Mouse (Mus musculus): ENCODE measurements at regions not wholly inside any gene's neighbourhood (a gene's known extent, or its start where the extent isn't known, plus 50 kb on each side); places are given as distances from the start of the nearest gene placed in this dataset.

DNA sequence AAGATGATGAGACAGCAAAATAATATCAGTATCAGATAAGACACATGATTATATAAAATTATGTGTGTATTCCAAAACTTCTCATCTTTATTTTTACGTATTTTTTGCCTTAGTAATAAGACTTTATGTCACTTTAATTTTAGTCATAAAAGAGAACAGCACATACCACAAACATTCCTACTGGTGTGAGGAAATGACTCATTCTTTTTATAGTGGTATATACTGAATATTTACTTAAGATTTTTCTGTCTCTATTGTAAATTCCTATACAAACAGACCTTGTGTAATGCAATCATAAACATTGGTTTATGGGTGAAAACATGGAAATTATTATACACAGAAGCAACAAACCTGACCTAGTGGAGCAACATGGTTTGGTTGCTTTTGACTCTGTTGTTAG, 173.4 kb upstream of the Avpr1a start:
- Histone ChIP-seq H3K9me3 (replicated peaks) (no peaks in the 10 kb centered on the region), H3K4me3 (replicated peaks) (no peak overlapping the region), H3K27me3 (no peaks in the 10 kb centered on the region), H3K9ac (no peak overlapping the region), H3K27ac (no peak overlapping the region), H3K36me3 (no peaks in the 10 kb centered on the region), H3K4me2 (no peak overlapping the region), H3K4me1 (replicated peaks) (no peaks in the 10 kb centered on the region)
- ATAC-seq (ENCODE audit: low read depth): no peak
- DNase-seq: no peak
- 43% methylated on average over 1 of the region's 1 CpGs for WGBS (ENCODE audit: insufficient replicate concordance)

DNA sequence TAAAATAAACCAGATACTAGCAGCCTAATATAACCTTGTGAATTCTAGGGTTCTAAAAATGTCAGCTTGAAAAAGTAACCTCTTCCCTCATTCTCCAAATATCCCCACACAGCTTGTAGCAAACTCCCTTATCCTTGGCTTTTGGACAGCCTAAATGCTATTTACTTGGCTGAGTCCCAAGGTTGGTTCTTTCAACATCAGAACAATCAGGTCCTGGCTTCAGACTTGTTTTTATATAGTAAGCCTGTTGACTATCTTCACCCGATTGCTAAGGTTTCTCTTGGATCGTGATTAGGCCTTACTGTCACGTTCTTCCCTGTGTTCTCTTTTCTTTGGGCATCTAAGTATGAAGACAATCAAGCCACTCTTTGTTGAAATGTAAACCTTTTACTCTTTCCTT, 174.1 kb upstream of the Avpr1a start:
- H3K27ac ChIP-seq: no peak overlapping the region
- H3K9ac ChIP-seq: no peak overlapping the region
- H3K27me3 ChIP-seq: no peaks in the 10 kb centered on the region
- no peak overlapping the region for H3K4me2 ChIP-seq
- no peaks in the 10 kb centered on the region for H3K9me3 ChIP-seq (replicated peaks)
- H3K4me1 ChIP-seq (replicated peaks): no peaks in the 10 kb centered on the region
- DNase-seq (no peak), ATAC-seq (ENCODE audit: low read depth) (no peak)
- H3K36me3 ChIP-seq: no peaks in the 10 kb centered on the region
- no peak overlapping the region for H3K4me3 ChIP-seq (replicated peaks)
- 65% methylated on average over 3 of the region's 3 CpGs for WGBS (ENCODE audit: insufficient replicate concordance)

DNA sequence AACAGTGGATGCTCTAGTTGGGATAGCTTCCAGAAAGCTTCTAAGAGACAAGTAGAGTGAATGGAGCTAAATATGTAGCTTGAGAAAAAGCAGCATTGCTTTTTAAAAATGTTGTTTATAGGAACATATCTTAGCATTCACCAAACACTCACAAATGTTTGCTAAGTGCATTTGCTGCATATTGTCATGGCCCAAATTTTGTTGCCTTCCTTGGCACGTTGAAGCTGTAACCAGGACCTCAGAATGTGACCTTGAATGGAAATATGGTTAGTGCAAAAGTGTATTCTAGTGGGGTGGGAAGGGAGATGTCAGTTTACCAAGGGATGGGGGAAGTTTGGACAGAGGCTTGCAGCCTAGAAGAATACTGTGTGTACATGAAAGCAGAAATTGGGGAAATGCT, 166.9 kb upstream of the Rxylt1 start:
- Histone ChIP-seq H3K4me2 (no peak overlapping the region), H3K9ac (no peak overlapping the region)
- 37% methylated on average over 1 of the region's 1 CpGs for WGBS (ENCODE audit: insufficient replicate concordance)

GRCm38 (mm10) chr10:122259354-122259753, 162.2 kb upstream of the Rxylt1 start:
- no peak overlapping the region for H3K27ac ChIP-seq
- H3K36me3 ChIP-seq: no peaks in the 10 kb centered on the region
- 59% methylated on average over 4 of the region's 4 CpGs for WGBS (ENCODE audit: insufficient replicate concordance)
- no peak overlapping the region for H3K4me3 ChIP-seq (replicated peaks)
- DNase-seq: no peak
- H3K27me3 ChIP-seq: no peaks in the 10 kb centered on the region
- H3K4me2 ChIP-seq: no peak overlapping the region
- no peak overlapping the region for H3K9ac ChIP-seq
- no peaks in the 10 kb centered on the region for H3K9me3 ChIP-seq (replicated peaks)
- ATAC-seq (ENCODE audit: low read depth): no peak
- no peaks in the 10 kb centered on the region for H3K4me1 ChIP-seq (replicated peaks)

More for the DNA sequence above, 166.9 kb upstream of the Rxylt1 start:
- Histone ChIP-seq H3K4me3 (replicated peaks) (no peak overlapping the region), H3K27ac (no peak overlapping the region), H3K27me3 (no peaks in the 10 kb centered on the region), H3K9me3 (replicated peaks) (no peaks in the 10 kb centered on the region), H3K4me1 (replicated peaks) (no peaks in the 10 kb centered on the region), H3K36me3 (no peaks in the 10 kb centered on the region)
- ATAC-seq (ENCODE audit: low read depth) (no peak), DNase-seq (no peak)

GRCm38 (mm10) chr10:122258711-122259110, 161.5 kb upstream of the Rxylt1 start:
- no peak overlapping the region for H3K9ac ChIP-seq
- H3K27me3 ChIP-seq: no peaks in the 10 kb centered on the region
- H3K9me3 ChIP-seq (replicated peaks): no peaks in the 10 kb centered on the region
- no peak overlapping the region for H3K4me2 ChIP-seq
- no peak for DNase-seq
- WGBS (ENCODE audit: insufficient replicate concordance): 63% methylated on average over 3 of the region's 3 CpGs
- H3K4me3 ChIP-seq (replicated peaks): no peak overlapping the region
- no peak for ATAC-seq (ENCODE audit: low read depth)
- H3K27ac ChIP-seq: no peak overlapping the region
- no peaks in the 10 kb centered on the region for H3K4me1 ChIP-seq (replicated peaks)
- H3K36me3 ChIP-seq: no peaks in the 10 kb centered on the region

DNA sequence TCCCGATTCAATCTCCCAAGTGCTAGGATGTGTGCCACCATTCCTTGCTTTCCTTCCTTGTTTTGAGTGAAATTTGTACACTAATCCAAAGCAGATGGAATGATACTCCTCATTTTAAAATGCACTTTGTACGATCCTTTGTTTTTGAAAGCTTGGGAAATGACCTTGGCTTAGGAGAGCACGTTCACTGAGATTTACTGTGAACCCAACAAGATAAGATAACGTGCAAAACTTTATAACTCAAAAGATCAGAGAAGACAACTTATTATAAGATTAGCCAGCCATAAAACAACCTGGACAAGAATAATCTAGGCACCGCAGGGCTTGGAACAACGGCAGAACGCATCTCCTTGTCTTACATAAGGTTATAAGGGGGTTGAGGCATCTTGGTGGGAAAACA, 134.6 kb upstream of the Rxylt1 start:
- Histone ChIP-seq H3K36me3 (no peaks in the 10 kb centered on the region), H3K9me3 (replicated peaks) (no peaks in the 10 kb centered on the region), H3K4me3 (replicated peaks) (no peak overlapping the region), H3K27me3 (no peaks in the 10 kb centered on the region), H3K9ac (no peak overlapping the region), H3K27ac (no peak overlapping the region), H3K4me2 (no peak overlapping the region), H3K4me1 (replicated peaks) (0 out of 2 replicates have a peak, but pooled peaks cover 4% of the 10 kb centered on the region)
- DNase-seq (no peak), ATAC-seq (ENCODE audit: low read depth) (no peak)
- 68% methylated on average over 7 of the region's 7 CpGs for WGBS (ENCODE audit: insufficient replicate concordance)

DNA sequence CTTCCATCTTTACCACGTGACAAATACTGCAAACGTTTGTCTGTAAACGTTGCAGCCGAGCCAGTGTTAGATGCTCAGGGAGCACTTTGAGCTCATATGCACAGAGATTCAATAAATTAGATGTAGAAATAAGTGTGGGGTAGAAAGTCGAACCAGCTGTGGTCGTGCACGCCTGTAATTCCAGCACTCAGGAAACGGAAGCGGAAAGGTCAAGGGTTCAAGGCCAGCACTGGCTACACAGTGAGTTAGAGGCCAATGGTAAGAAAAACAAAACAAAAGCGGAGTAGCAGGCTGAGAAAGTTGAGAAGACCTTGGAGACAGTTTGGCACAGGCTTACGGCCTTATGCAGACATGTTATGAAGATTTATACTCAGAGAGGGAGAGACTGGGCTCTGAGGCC, 133.6 kb upstream of the Rxylt1 start:
- Histone ChIP-seq H3K4me3 (replicated peaks) (no peak overlapping the region), H3K36me3 (no peaks in the 10 kb centered on the region), H3K27me3 (no peaks in the 10 kb centered on the region), H3K9ac (no peak overlapping the region), H3K27ac (no peak overlapping the region), H3K9me3 (replicated peaks) (no peaks in the 10 kb centered on the region), H3K4me2 (no peak overlapping the region), H3K4me1 (replicated peaks) (0 out of 2 replicates have a peak, but pooled peaks cover 4% of the 10 kb centered on the region)
- DNase-seq (no peak), ATAC-seq (ENCODE audit: low read depth) (no peak)
- 60% methylated on average over 11 of the region's 11 CpGs for WGBS (ENCODE audit: insufficient replicate concordance)

DNA sequence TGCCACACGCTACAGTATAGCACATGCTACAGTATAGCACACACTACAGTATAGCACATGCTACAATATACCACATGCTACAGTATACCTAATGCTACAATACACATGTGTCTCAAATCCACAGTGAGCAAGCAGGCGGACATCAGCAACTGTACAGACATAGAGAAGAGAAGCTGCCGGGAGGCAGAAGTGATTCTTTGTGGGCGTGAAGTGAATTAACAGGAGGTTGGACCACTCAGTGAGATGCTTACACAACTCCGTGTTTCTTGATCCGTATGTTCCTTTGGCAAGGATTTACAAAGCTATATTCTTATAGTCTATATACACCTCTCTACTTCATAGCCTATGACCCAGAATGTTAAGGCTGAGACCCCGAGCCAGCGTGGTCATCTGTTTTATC, 128.5 kb upstream of the Rxylt1 start:
- Histone ChIP-seq H3K27me3 (no peaks in the 10 kb centered on the region), H3K9me3 (replicated peaks) (no peaks in the 10 kb centered on the region), H3K4me3 (replicated peaks) (no peak overlapping the region), H3K9ac (no peak overlapping the region), H3K27ac (no peak overlapping the region), H3K4me2 (no peak overlapping the region), H3K36me3 (no peaks in the 10 kb centered on the region), H3K4me1 (replicated peaks) (0 out of 2 replicates have a peak, but pooled peaks cover under 1% of the 10 kb centered on the region)
- WGBS (ENCODE audit: insufficient replicate concordance): 77% methylated on average over 8 of the region's 8 CpGs
- DNase-seq (no peak), ATAC-seq (ENCODE audit: low read depth) (no peak)

DNA sequence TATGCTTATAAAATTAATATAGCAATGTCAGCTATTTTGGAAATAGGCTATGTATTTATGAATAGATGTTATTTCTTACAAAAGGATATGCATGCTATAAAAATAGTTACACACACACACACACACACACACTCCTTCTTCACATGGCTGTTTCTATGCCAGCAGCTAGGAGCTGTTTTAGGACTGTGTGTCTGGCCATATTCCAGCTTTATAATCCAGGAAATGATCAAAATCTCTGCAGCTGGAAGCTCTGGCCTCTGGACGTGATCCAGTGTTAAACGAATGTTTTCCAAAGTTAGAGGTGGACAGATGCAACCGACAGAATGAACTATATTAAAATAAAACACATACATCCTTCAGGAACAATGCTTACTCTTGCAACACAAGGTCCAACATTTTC, 125.9 kb upstream of the Rxylt1 start:
- DNase-seq (no peak), ATAC-seq (ENCODE audit: low read depth) (no peak)
- H3K9ac ChIP-seq: no peak overlapping the region
- no peak overlapping the region for H3K4me2 ChIP-seq
- H3K9me3 ChIP-seq (replicated peaks): no peaks in the 10 kb centered on the region
- H3K36me3 ChIP-seq: no peaks in the 10 kb centered on the region
- no peak overlapping the region for H3K4me3 ChIP-seq (replicated peaks)
- 69% methylated on average over 3 of the region's 3 CpGs for WGBS (ENCODE audit: insufficient replicate concordance)
- no peaks in the 10 kb centered on the region for H3K4me1 ChIP-seq (replicated peaks)
- H3K27me3 ChIP-seq: no peaks in the 10 kb centered on the region
- H3K27ac ChIP-seq: no peak overlapping the region

DNA sequence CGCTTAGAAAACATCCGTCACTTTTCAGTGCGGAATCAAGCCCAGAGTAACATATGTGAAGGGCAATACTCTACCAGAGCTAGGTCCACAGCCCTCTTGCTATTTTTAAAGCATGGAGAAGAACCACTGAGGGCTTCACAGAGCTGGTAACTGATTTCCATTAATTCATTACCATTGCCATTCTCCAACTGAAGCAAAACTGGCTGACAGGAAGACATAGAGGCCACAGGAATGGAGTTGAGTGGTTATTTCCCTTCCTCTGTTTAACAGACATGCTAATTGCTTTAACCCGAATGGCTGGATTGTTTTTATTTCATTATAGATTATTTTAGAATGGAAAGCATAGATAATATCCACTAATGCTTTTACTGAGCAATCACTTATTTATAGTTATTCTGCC, 120.4 kb upstream of the Rxylt1 start:
- WGBS (ENCODE audit: insufficient replicate concordance): 77% methylated on average over 4 of the region's 4 CpGs
- no peaks in the 10 kb centered on the region for H3K27me3 ChIP-seq
- H3K36me3 ChIP-seq: no peaks in the 10 kb centered on the region
- no peaks in the 10 kb centered on the region for H3K4me1 ChIP-seq (replicated peaks)
- H3K27ac ChIP-seq: no peak overlapping the region
- no peak overlapping the region for H3K4me2 ChIP-seq
- ATAC-seq (ENCODE audit: low read depth): no peak
- no peak for DNase-seq
- H3K4me3 ChIP-seq (replicated peaks): no peak overlapping the region
- H3K9ac ChIP-seq: no peak overlapping the region
- no peaks in the 10 kb centered on the region for H3K9me3 ChIP-seq (replicated peaks)

GRCm38 (mm10) chr10:122199791-122200190, 102.6 kb upstream of the Rxylt1 start:
- Histone ChIP-seq H3K36me3 (no peaks in the 10 kb centered on the region), H3K9me3 (replicated peaks) (no peaks in the 10 kb centered on the region), H3K4me1 (replicated peaks) (peaks cover 8% of the 10 kb centered on the region; the same call in 1 of the 2 replicates), H3K4me2 (no peak overlapping the region), H3K4me3 (replicated peaks) (no peak overlapping the region), H3K9ac (no peak overlapping the region), H3K27ac (no peak overlapping the region), H3K27me3 (no peaks in the 10 kb centered on the region)
- ATAC-seq (ENCODE audit: low read depth) (no peak), DNase-seq (no peak)
- 29% methylated on average over 4 of the region's 4 CpGs for WGBS (ENCODE audit: insufficient replicate concordance)

DNA sequence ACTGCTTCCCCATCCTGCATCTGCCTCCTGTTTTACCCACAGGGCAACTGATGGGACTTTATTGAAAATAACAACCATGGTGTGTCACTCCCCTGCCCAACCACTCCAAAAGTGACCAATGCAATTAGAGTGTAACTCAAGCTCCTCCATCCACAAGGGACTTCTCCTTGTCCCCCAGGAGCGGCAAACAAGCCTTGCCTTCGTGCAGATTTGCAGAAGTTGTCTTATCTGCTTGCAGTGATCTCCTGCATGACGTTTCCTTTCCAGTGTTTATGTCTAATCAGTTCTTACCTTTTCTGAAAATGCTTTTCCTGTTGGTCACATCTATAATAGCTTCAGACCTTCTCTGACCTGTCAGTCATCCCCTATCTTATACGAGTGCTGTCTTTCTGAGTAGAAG, 100.5 kb upstream of the Rxylt1 start:
- Histone ChIP-seq H3K9me3 (replicated peaks) (no peaks in the 10 kb centered on the region), H3K4me1 (replicated peaks) (peaks cover 8% of the 10 kb centered on the region; the same call in 1 of the 2 replicates), H3K27ac (no peak overlapping the region), H3K4me2 (no peak overlapping the region), H3K4me3 (replicated peaks) (no peak overlapping the region), H3K36me3 (no peaks in the 10 kb centered on the region), H3K9ac (no peak overlapping the region), H3K27me3 (no peaks in the 10 kb centered on the region)
- no peak for ATAC-seq (ENCODE audit: low read depth)
- 16% methylated on average over 4 of the region's 4 CpGs for WGBS (ENCODE audit: insufficient replicate concordance)
- DNase-seq: no peak
